Mouse (Mus musculus) kidney, adult 2 months (tissue): ENCODE measurements around the gene Lgals3bp. TPM values are rescaled to one million over a fixed set of nuclear protein-coding genes. Genes with fewer than 3 reads are reported as not detected.

Source experiments
- DNase-seq: peaks from one replicate; pipeline ENCODE4 v3.0.0; 2021
- H3K27ac ChIP-seq: fragments of 200-500 bp; 2 replicates; pipeline ENCODE4 v1.5.1; 2012; ENCODE audit warnings: low read depth, low read length, control low read depth, inconsistent platforms; ENCODE audit not compliant: insufficient read depth
- H3K27me3 ChIP-seq: fragments of 200-500 bp; replicated peaks from 2 replicates; pipeline ENCODE4 v1.6.1; 2012; ENCODE audit warnings: mild to moderate bottlenecking, moderate library complexity, low read length, inconsistent platforms; ENCODE audit not compliant: control insufficient read depth, insufficient read depth
- H3K36me3 ChIP-seq: fragments of 200-500 bp; 2 replicates; pipeline ENCODE4 v1.6.1; 2012; ENCODE audit warnings: mild to moderate bottlenecking, moderate library complexity, low read length, inconsistent platforms; ENCODE audit not compliant: control insufficient read depth, insufficient read depth
- H3K4me1 ChIP-seq: fragments of 200-500 bp; 2 replicates; pipeline ENCODE4 v1.6.1; 2011; ENCODE audit warnings: low read length; ENCODE audit not compliant: control insufficient read depth, insufficient read depth
- H3K4me3 ChIP-seq: fragments of 200-500 bp; 2 replicates; pipeline ENCODE4 v1.5.1; 2011; ENCODE audit warnings: mild to moderate bottlenecking, low read depth, low read length, control low read depth; ENCODE audit not compliant: insufficient read depth
- CTCF ChIP-seq: fragments of 200-500 bp; conservative IDR thresholded peaks from 2 replicates; pipeline ENCODE4 v1.5.1; 2011; ENCODE audit warnings: low read depth, mild to moderate bottlenecking, control low read depth, low read length, moderate library complexity, mixed read lengths; ENCODE audit not compliant: insufficient read depth, insufficient read length
- POLR2A ChIP-seq: fragments of 200-500 bp; IDR thresholded peaks from one replicate; pipeline ENCODE4 v1.6.1; 2011; ENCODE audit warnings: low read depth, low read length, control low read depth
- WGBS: fragments of 180-500 bp; shearing (Covaris S2); methylation state at CpG from one replicate; pipeline ENCODE4 v1.1.7; 2018; 5-methylcytosine and 5-hydroxymethylcytosine counted together
- polyA plus RNA-seq: library from polyadenylated mRNA; depleted of rRNA; stranded (reverse); fragments of >200 nt; gene quantifications from 2 replicates; pipeline ENCODE4 v1.2.3, GENCODE M21; 2012

Gene Lgals3bp
- polyA plus RNA-seq, 1 experiment, result 360 TPM

GRCm38 (mm10) chr11:118408051-118408740 lies 6.3 kb upstream of the Lgals3bp start:
- no peak for DNase-seq
- WGBS, result 80% methylated on average over 18 of the region's 18 CpGs
- H3K27me3 ChIP-seq, result no peaks in the 10 kb centered on the region
- no peak overlapping the region for H3K4me3 ChIP-seq
- no peak for TF ChIP-seq CTCF
- TF ChIP-seq POLR2A, result no peak
- peaks cover 22% of the 10 kb centered on the region for H3K4me1 ChIP-seq
- no peak overlapping the region for H3K27ac ChIP-seq
- peaks cover 4% of the 10 kb centered on the region; the same call in 1 of the 2 replicates for H3K36me3 ChIP-seq

GRCm38 (mm10) chr11:118407318-118407910 lies 5.5 kb upstream of the Lgals3bp start:
- H3K4me1 ChIP-seq, result peaks cover 17% of the 10 kb centered on the region; the same call in 1 of the 2 replicates
- no peak for DNase-seq
- TF ChIP-seq CTCF, result no peak
- no peak for TF ChIP-seq POLR2A
- H3K27me3 ChIP-seq, result no peaks in the 10 kb centered on the region
- 80% methylated on average over 23 of the region's 23 CpGs for WGBS
- H3K27ac ChIP-seq, result no peak overlapping the region
- H3K36me3 ChIP-seq, result peaks cover 4% of the 10 kb centered on the region; the same call in 1 of the 2 replicates
- no peak overlapping the region for H3K4me3 ChIP-seq

- DNase-seq, result no peak
- Histone ChIP-seq H3K36me3 (peaks cover 4% of the 10 kb centered on the region; the same call in 1 of the 2 replicates), H3K4me3 (no peak overlapping the region), H3K27me3 (no peaks in the 10 kb centered on the region), H3K4me1 (peaks cover 13% of the 10 kb centered on the region), H3K27ac (no peak overlapping the region)
- 65% methylated on average over 5 of the region's 5 CpGs for WGBS
- TF ChIP-seq POLR2A (no peak), CTCF (no peak)
Observed at GRCm38 (mm10) chr11:118406521-118406920, 4.6 kb upstream of the Lgals3bp start.

- peaks cover 9% of the 10 kb centered on the region for H3K4me1 ChIP-seq
- DNase-seq, result no peak
- TF ChIP-seq CTCF (no peak), POLR2A (no peak)
- WGBS, result 92% methylated on average over 8 of the region's 8 CpGs
- H3K4me3 ChIP-seq, result no peak overlapping the region
- no peaks in the 10 kb centered on the region for H3K27me3 ChIP-seq
- peaks cover 4% of the 10 kb centered on the region; the same call in 1 of the 2 replicates for H3K36me3 ChIP-seq
- no peak overlapping the region for H3K27ac ChIP-seq
Observed at GRCm38 (mm10) chr11:118405311-118405710, 3.4 kb upstream of the Lgals3bp start.

GRCm38 (mm10) chr11:118403951-118404899 lies 2.3 kb upstream of the Lgals3bp start:
- WGBS, result 53% methylated on average over 6 of the region's 6 CpGs
- DNase-seq, result no peak
- peaks cover 4% of the 10 kb centered on the region; the same call in 1 of the 2 replicates for H3K36me3 ChIP-seq
- H3K4me3 ChIP-seq, result no peak overlapping the region
- peaks cover 9% of the 10 kb centered on the region for H3K4me1 ChIP-seq
- TF ChIP-seq POLR2A (no peak), CTCF (no peak)
- no peaks in the 10 kb centered on the region for H3K27me3 ChIP-seq
- H3K27ac ChIP-seq, result no peak overlapping the region

- Histone ChIP-seq H3K4me1 (peaks cover 9% of the 10 kb centered on the region), H3K4me3 (no peak overlapping the region), H3K27me3 (no peaks in the 10 kb centered on the region), H3K27ac (no peak overlapping the region), H3K36me3 (peaks cover 4% of the 10 kb centered on the region; the same call in 1 of the 2 replicates)
- WGBS, result 86% methylated on average over 2 of the region's 2 CpGs
- DNase-seq, result no peak
- TF ChIP-seq POLR2A, result no peak
- no peak for TF ChIP-seq CTCF
Observed at GRCm38 (mm10) chr11:118403183-118403582, 1.3 kb upstream of the Lgals3bp start.
